Mouse (Mus musculus) bone marrow, adult 2 months (tissue): ENCODE results near the gene Ccdc85a. TPM values are rescaled to one million over a fixed set of nuclear protein-coding genes. Genes with fewer than 3 reads are reported as not detected.

Source experiments
- H3K27ac ChIP-seq: fragments of 200-500 bp; 2 replicates; pipeline ENCODE4 v1.5.1; 2012; ENCODE audit warnings: low read depth, mild to moderate bottlenecking, control low read depth, inconsistent platforms, low read length; ENCODE audit not compliant: control insufficient read depth, poor library complexity, insufficient read depth
- H3K4me1 ChIP-seq: fragments of 200-500 bp; 2 replicates; pipeline ENCODE4 v1.6.1; 2011; ENCODE audit warnings: low read length; ENCODE audit not compliant: control insufficient read depth, insufficient read depth
- H3K4me3 ChIP-seq: fragments of 200-500 bp; replicated peaks from 2 replicates; pipeline ENCODE3; 2011; ENCODE audit warnings: mild to moderate bottlenecking, low read depth, low read length, control low read depth; ENCODE audit not compliant: control insufficient read depth
- CTCF ChIP-seq: fragments of 200-500 bp; IDR thresholded peaks from 2 replicates; pipeline ENCODE4 v1.5.1; 2011; ENCODE audit warnings: low read length, control low read depth; ENCODE audit not compliant: control insufficient read depth, insufficient read depth
- POLR2A ChIP-seq: fragments of 200-500 bp; IDR thresholded peaks from 2 replicates; pipeline ENCODE4 v1.6.1; 2011; ENCODE audit warnings: low read depth, mild to moderate bottlenecking, control low read depth, low read length, borderline replicate concordance; ENCODE audit not compliant: control insufficient read depth
- WGBS: fragments of 180-500 bp; shearing (Covaris S2); methylation state at CpG from one replicate; pipeline ENCODE4 v1.1.7; 2018; 5-methylcytosine and 5-hydroxymethylcytosine counted together
- polyA plus RNA-seq: library from polyadenylated mRNA; stranded (reverse); fragments of >200 nt; gene quantifications from 2 replicates; pipeline ENCODE4 v1.2.4, GENCODE M21; 2011; ENCODE audit warnings: low replicate concordance; ENCODE audit not compliant: missing spikeins, insufficient read depth, insufficient read length

Ccdc85a gene
- polyA plus RNA-seq, result not detected in 2 replicates

- no peaks in the 10 kb centered on the region for H3K4me1 ChIP-seq
- no peak within 1 kb of the TSS for H3K4me3 ChIP-seq
- no peak for TF ChIP-seq CTCF
- TF ChIP-seq POLR2A, result no peak
- H3K27ac ChIP-seq, result no peak within 1 kb of the TSS
- 2% methylated on average over 25 of the region's 25 CpGs for WGBS
Measured at GRCm38 (mm10) chr11:28583911-28584434, at the start of gene Ccdc85a. Gene Ccdc85a, minus strand, starts transcription at chr11:28584324.

- TF ChIP-seq CTCF (no peak), POLR2A (no peak)
- no peaks in the 10 kb centered on the region for H3K4me1 ChIP-seq
- WGBS, result 63% methylated on average over 1 of the region's 1 CpGs
- H3K4me3 ChIP-seq, result no peak overlapping the region
- no peak overlapping the region for H3K27ac ChIP-seq
Measured at GRCm38 (mm10) chr11:28633571-28634125, 49.5 kb upstream of the Ccdc85a start.

GRCm38 (mm10) chr11:28633093-28633492 lies 49.0 kb upstream of the Ccdc85a start:
- H3K27ac ChIP-seq, result no peak overlapping the region
- TF ChIP-seq CTCF, result no peak
- TF ChIP-seq POLR2A, result no peak
- no peaks in the 10 kb centered on the region for H3K4me1 ChIP-seq
- WGBS, result 84% methylated on average over 1 of the region's 1 CpGs
- H3K4me3 ChIP-seq, result no peak overlapping the region

- TF ChIP-seq CTCF, result no peak
- TF ChIP-seq POLR2A, result no peak
- H3K4me1 ChIP-seq, result no peaks in the 10 kb centered on the region
- H3K27ac ChIP-seq, result no peak overlapping the region
- 68% methylated on average over 2 of the region's 2 CpGs for WGBS
- H3K4me3 ChIP-seq, result no peak overlapping the region
Measured at GRCm38 (mm10) chr11:28630771-28631170, 46.6 kb upstream of the Ccdc85a start.

GRCm38 (mm10) chr11:28610781-28611491 lies 26.8 kb upstream of the Ccdc85a start:
- Histone ChIP-seq H3K4me3 (no peak overlapping the region), H3K27ac (no peak overlapping the region), H3K4me1 (no peaks in the 10 kb centered on the region)
- TF ChIP-seq CTCF (no peak), POLR2A (no peak)

GRCm38 (mm10) chr11:28583138-28583910 lies 800 bp downstream of the Ccdc85a start:
- 3% methylated on average over 63 of the region's 63 CpGs for WGBS
- Histone ChIP-seq H3K4me3 (no peak overlapping the region), H3K4me1 (no peaks in the 10 kb centered on the region), H3K27ac (no peak overlapping the region)
- no peak for TF ChIP-seq POLR2A
- TF ChIP-seq CTCF, result no peak

- no peak for TF ChIP-seq CTCF
- no peak for TF ChIP-seq POLR2A
- Histone ChIP-seq H3K4me1 (no peaks in the 10 kb centered on the region), H3K27ac (no peak overlapping the region), H3K4me3 (no peak overlapping the region)
- WGBS, result 11% methylated on average over 5 of the region's 5 CpGs
Measured at GRCm38 (mm10) chr11:28582218-28582617, 1.9 kb downstream of the Ccdc85a start.

- H3K27ac ChIP-seq, result no peak overlapping the region
- H3K4me1 ChIP-seq, result no peaks in the 10 kb centered on the region
- 71% methylated on average over 1 of the region's 1 CpGs for WGBS
- no peak overlapping the region for H3K4me3 ChIP-seq
- no peak for TF ChIP-seq POLR2A
- TF ChIP-seq CTCF, result no peak
Measured at GRCm38 (mm10) chr11:28572423-28572822, 11.7 kb downstream of the Ccdc85a start.
